Mouse (Mus musculus) thymus, postnatal 36 days (tissue): ENCODE data around the gene Rgs7bp.

Experiments used
- DNase-seq, 2 experiments: peaks; one replicate each; pipeline ENCODE4 v3.0.0; 2022; ENCODE audit warnings: mixed read lengths in 2 of 2

The Rgs7bp gene

GRCm38 (mm10) chr13:105054181-105054940 is at the start of gene Rgs7bp:
TSS of gene Rgs7bp (minus strand) at chr13:105054930.
- peak; percentile 58 to 66 for DNase-seq

DNA sequence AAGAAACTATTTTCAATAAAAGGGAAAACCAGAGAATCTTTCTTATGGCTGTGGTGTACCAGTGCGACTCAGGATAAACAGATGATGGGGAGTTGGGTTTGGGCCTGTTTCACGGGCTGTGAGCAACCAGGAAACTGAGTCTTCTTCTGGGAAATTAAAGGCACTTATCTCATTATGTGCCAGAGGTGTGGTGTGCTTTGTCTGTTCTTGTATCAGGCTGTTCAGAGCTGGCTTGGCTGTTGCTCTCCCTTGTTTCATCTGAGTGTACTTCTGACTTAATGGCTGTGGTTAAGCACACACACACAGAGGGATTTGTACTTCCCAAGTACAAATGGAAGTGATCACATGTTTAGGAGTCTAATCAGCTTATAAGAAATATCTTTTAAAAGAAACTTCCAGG is 49.7 kb upstream of the Rgs7bp start:
- no peak for DNase-seq

DNA sequence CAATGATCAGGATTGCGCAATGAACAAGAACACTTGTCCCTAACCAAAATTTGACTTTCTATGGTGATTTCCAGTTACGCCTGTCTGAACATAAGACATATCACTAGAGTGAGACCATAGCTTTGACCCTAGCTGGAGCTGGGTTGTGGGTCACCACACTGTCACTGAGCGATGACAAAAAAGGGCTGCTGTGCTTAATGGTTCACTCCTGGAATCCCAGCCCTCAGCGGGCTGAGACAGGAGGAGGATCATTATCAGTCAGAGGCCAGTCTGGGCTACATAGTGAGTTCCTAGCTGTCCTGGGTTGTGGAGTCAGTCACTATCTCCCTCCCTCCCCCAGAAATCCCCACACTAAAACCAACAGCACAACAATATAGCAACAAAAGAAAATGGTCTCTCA is 46.0 kb upstream of the Rgs7bp start:
- DNase-seq = no peak

DNA sequence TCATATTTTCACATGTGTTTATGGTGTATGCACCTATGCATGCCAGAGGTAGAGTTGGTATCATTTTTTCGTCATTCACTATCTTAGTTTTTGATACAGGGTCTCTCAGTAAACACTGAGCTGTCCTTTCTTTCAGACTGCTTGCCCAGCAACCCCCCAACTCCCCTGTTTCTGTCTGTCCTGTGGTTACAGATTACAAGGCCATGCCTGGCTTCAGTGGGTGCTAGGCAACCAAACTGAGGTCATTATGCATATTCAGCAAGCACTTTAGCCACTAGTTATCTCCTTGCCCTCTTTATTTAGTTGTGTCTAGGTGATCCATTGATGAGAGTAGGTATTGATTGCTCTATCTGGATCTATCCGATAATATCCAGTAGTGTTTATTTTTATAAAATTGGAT is 41.6 kb upstream of the Rgs7bp start:
- DNase-seq = no peak

DNA sequence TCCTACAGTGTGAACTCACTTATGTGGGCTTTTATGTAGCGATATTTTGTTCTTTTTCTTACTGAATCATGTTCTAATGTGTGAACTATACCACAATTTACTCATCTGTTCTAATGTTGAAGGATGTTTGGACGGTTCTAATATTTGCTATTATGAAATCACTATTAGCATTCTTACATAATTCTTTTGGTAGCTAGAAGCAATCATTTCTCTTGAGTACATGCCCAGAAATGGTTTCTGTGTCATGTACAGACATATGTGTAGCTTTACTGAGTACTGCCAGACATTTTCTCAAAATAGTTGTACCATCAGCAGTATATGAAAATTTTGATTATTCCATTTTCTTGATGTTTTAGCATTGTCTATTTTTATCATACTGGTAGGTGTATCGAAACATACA is 34.5 kb upstream of the Rgs7bp start:
- DNase-seq = no peak

GRCm38 (mm10) chr13:105081862-105082261 is 27.1 kb upstream of the Rgs7bp start, which contains the start of gene 4933425L06Rik:
TSS of gene 4933425L06Rik (plus strand) at chr13:105082122.
- no peak for DNase-seq

GRCm38 (mm10) chr13:105066890-105067845 is 12.4 kb upstream of the Rgs7bp start:
- DNase-seq = peak in 1 of 2 experiments; percentile 8

- DNase-seq = no peak
These were observed 11.4 kb upstream of the Rgs7bp start for GRCm38 (mm10) chr13:105066119-105066518.

- no peak for DNase-seq
These were observed 644 bp upstream of the Rgs7bp start for GRCm38 (mm10) chr13:105055374-105055773.

- DNase-seq = no peak
These were observed 195 bp upstream of the Rgs7bp start for GRCm38 (mm10) chr13:105054941-105055309.

DNA sequence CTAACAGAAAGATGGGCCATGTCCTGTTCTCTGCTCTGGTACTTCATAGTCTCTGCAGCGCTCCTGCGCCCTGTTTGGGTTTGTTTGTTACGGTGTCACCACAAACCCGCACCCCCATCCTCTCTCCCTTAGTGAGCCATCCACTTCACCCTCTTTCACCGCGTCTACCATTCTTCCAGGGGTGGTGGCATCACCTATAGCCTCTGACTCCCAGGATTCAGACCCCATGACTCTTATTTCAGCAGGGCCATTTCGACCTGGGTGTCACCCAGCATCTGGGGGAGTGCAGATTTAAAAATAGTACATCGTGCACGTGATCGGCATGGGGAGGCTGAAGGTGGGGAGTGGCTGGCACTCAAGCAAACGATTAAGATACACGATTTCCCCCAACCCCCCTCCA is 1.1 kb downstream of the Rgs7bp start:
- no peak for DNase-seq

- DNase-seq = no peak
These were observed 3.3 kb downstream of the Rgs7bp start for GRCm38 (mm10) chr13:105051432-105051831.

GRCm38 (mm10) chr13:105048662-105049061 is 6.1 kb downstream of the Rgs7bp start:
- no peak for DNase-seq

DNA sequence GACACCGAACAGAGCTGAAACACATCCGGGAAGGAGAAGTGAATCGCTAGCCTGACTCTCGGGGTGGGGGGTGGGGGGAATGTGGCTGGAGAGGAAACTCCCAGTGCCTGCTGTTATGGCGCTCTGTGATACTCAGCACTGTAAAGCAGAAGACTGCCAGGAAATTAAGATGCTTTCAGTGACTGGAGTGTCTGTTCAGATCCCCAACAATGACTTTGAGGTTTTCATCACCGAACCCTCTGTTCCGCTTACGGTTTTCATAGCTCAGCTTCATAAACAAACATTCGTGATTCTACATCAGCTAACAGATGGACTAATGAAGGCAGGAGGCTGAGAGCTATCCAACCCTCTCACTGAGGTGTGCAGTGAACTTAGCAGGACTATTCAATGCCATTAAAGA is 7.4 kb downstream of the Rgs7bp start:
- no peak for DNase-seq

GRCm38 (mm10) chr13:105043882-105044281 is 10.8 kb downstream of the Rgs7bp start:
- no peak for DNase-seq

- no peak for DNase-seq
These were observed 16.4 kb downstream of the Rgs7bp start for GRCm38 (mm10) chr13:105038334-105038733.

DNA sequence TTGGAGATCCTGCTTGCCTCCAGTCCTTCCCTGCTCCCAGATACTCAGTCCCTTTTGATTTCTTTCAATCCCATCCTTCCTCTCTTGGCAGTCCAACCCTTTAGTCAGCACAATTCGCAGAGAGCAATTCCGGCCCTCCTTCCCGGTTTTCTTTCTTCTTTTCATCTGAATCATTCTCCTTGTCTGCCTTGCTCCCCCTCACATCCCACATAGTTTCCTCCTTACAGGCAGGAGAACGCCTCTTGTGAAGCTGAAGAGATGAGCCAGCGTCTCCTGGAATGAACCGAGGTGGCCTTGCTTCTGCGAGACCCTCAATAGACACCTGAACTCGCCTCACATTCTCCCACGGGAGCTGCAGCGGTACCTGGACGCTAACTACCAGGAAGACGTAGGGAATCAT is 16.9 kb downstream of the Rgs7bp start:
- DNase-seq = no peak

DNA sequence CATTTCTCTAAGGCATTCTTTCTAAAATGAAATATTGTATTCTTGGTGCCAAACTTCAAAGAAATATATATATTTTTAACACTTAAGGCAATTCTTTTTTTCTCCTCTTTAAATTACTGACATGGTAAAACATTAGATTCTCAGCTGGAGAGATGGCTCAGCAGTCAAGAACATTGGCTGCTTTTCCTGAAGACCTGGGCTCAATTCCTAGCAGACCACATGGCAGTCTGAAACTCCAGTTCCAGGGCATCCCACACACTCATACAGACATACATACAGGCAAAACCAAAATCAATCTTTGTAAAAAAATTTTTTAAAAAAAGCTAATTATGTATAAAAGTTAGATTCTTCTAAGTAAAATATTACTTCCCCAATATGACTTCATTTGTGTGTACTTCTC is 22.8 kb downstream of the Rgs7bp start:
- no peak for DNase-seq

DNA sequence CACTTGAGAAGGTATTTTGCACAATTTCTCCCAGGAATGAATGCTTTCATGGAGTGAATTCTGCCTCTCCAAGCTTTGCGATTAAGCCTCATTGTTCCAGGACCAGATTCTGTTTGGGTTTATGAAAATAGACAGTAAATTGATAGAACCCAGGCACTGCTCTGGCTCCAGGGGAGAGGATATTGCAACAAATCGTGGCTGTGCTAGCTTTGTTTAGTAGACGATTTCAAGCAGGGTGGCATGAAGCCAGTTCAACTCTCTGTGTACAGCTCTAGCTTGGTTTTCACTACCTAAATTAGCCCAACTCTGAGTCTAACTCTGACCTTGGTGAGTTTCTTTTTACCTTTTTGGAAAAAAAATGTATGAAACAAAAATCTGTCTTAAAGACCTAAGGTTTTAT is 26.5 kb downstream of the Rgs7bp start:
- DNase-seq = no peak

DNA sequence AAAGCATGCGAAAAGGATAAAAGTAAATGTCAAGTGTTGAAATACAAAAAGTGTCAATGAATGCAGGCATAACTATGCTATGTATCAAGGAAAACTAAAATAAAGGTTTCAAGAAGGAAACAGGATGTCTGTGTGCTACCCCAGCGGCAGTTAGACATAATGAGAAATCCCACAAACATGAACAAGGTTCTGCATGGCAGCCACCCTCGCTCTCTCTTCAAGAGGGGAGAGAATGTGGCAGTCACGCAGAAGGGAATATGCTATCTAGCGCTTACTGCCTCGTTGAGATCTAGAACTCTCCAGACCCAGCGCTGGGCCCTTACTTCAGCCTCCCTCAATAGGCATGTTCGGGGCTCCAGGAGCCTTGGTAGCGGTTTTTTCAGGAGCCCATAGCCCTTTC is 38.2 kb downstream of the Rgs7bp start:
- DNase-seq = no peak

DNA sequence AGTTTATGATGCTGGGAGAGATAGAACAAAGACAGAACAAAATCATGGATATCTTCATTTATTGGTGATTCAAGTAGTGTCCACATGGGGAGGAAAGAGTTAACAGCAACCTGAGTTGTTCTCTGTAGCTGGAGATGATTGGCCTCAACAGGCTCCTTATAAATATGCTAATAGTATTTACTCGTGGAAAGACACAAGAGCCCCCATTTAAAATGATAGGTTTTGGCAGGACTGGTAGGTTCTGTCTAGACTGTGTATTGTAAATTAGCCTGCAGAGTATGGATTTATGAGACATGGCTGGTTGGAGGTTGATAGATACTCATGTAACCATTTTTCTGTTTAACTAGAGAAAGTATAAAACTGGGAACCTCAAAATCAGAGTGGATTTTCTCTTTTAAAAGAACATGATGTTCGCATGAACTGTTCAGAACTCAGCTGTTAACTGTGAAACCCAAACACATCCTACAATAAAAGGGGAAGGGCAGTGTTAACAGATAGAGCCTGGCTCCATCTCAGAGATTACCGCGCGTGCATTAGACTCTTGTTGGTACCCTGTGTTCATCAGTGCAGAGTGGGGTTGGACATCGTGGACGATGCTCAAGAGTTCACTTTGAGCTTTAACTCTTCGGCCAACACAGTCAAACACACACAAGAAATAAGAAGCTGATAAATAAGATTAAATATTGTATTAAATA is 38.9 kb downstream of the Rgs7bp start:
- DNase-seq = no peak

DNA sequence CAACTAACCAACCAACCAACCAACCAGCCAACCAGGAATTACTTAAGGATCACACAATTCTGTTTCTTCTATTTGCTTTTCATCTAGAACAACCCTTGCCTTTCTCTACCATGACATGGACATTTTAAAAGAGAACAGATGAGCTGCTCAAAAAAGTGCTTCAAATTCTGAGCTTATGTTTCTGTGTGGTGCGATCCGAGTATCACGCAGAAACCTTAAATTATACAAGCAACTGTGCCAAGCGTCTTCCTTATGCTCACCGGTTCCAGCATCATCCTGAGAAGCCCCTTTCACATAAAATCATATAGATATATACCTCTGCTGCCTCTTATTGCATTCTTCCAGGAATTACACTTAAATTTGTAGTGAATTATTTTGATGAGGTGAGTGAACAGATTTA is 43.4 kb downstream of the Rgs7bp start:
- DNase-seq = no peak

DNA sequence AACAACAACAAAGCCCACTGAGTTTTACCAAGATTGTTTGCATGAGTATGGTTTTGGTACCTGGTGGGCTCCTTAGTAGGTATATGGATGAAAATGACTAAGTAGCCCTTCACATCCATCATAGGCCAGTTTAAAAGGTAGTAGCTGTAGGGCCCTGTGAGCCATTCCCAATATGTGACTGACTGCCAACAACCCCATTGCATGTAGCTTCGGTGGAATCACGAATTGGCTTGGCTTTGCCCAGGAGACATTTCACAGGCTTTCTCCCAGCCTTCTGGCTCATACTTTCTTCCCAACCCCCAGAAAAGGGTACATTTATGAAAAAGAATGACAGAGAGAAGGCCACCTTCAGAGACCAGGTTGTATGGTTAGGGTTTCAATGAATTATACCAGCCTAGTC is 45.8 kb downstream of the Rgs7bp start:
- no peak for DNase-seq

- DNase-seq = no peak
These were observed 51.9 kb downstream of the Rgs7bp start for GRCm38 (mm10) chr13:105002831-105003157.
